In the genomic region with DNA sequence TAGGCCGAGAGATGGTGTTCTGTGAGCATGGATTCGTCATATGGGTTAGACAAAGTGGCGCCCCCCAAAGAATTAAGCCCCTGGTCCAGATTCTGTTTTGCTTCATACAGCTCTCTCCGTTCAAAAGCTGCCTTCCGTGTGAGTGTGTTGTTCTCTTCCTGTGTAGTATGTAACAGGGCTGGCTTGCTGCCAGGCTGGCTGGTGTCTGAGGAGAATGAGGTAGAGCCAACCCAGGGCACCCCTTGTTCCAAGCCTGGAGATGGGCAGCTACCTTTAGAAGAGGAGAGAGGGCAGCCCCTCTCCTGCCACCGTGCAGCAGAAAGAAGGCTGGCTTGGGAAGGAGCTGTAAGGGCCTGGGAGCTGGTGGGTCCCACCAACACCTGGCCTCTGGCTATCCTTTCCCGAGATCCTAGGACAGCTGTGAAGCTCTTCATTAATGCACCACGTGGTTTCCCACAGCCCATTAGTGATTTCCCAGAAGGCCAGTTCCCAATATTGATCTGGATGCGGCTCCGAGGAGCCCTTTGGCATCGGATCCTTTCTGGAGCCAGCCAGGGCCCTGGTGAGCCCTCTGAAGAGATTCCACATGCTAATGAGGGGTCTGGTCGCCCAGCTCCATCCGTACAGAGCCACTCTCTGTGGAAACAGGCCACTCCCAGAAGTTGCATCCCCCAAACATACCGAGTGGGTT, we compare ENCODE assay signal across 11 mouse cellular contexts. TPM values are rescaled to one million over a fixed set of nuclear protein-coding genes. Genes with fewer than 3 reads are reported as not detected.
DNase-seq lines count a peak whose midpoint lies in the region; ATAC-seq and TF ChIP-seq lines count a peak whose summit lies in the region.
"Had no signal": no experiment of that assay in that cellular context is flagged by ENCODE, and none has a peak within 500 bp of the region (broad histone marks: within the 10 kb centered on the region; RNA-seq: fewer than 3 reads in every experiment).

No protein-coding gene starts in this region.

- no peak for TF ChIP-seq CTCF in gastrocnemius, adult 2 months (IDR thresholded peaks at IDR 0.05)

- no peaks in the 10 kb centered on the region for H3K36me3 ChIP-seq in neural tube, embryonic 11.5 days (ENCODE audit: control insufficient read depth, insufficient read depth, low read length)
- H3K36me3 ChIP-seq: embryonic facial prominence, embryonic 15.5 days; G1E had no signal

- no peak overlapping the region for H3K4me2 ChIP-seq in neural tube, embryonic 11.5 days (ENCODE audit: low read depth)
- H3K4me2 ChIP-seq: embryonic facial prominence, embryonic 15.5 days had no signal

- 64% methylated on average over 14 of the region's 14 CpGs for WGBS in neural tube, embryonic 11.5 days

- H3K4me1 ChIP-seq in neural tube, embryonic 11.5 days (ENCODE audit: control insufficient read depth, insufficient read depth, low read length), result no peaks in the 10 kb centered on the region

- ATAC-seq in neural tube, embryonic 11.5 days (ENCODE audit: insufficient read depth, low FRiP score, low TSS enrichment), result no peak
- ATAC-seq in erythroid progenitor cell, adult 5-6 weeks (replicated peaks; ENCODE audit: low FRiP score, poor library complexity, severe bottlenecking), result no peak

- H3K27ac ChIP-seq in gastrocnemius, adult 2 months, result peak overlapping the region; percentile 6; the same call in 1 of the 2 replicates
- no peak overlapping the region for H3K27ac ChIP-seq in neural tube, embryonic 11.5 days (ENCODE audit: low read depth, low read length)
- H3K27ac ChIP-seq: embryonic facial prominence, embryonic 15.5 days; liver, embryonic 14.5 days had no signal

- no peaks in the 10 kb centered on the region for H3K27me3 ChIP-seq in neural tube, embryonic 11.5 days (ENCODE audit: control insufficient read depth, insufficient read depth, low read length)
- H3K27me3 ChIP-seq: embryonic facial prominence, embryonic 15.5 days had no signal

- intact Hi-C loops in gastrocnemius, adult 2 months (cut with DNase I), result no loop called here

- no peaks in the 10 kb centered on the region for H3K9me3 ChIP-seq in neural tube, embryonic 11.5 days (ENCODE audit: control insufficient read depth, low read length)
- H3K9me3 ChIP-seq: embryonic facial prominence, embryonic 15.5 days; G1E had no signal

- peak; percentile 28 for DNase-seq in gastrocnemius, adult 2 months
- no peak for DNase-seq in gastrocnemius, adult 18-20 months (ENCODE audit: low spot score)
- peak; percentile 42 for DNase-seq in neural tube, embryonic 11.5 days (ENCODE audit: low spot score)
- no peak for DNase-seq in neural tube, embryonic 10.5 days (ENCODE audit: extremely low spot score, low spot score)
- DNase-seq in lung, postnatal 36 days, result peak; percentile 47
- DNase-seq in left cerebral cortex, adult 18-20 months (ENCODE audit: low spot score in 2 of 2), result no peak
- DNase-seq: adrenal gland, postnatal 36 days had no signal

- no peak overlapping the region for H3K9ac ChIP-seq in neural tube, embryonic 11.5 days (ENCODE audit: low read length)
- H3K9ac ChIP-seq: embryonic facial prominence, embryonic 15.5 days; liver, embryonic 14.5 days had no signal

- H3K4me3 ChIP-seq in gastrocnemius, adult 2 months, result no peak overlapping the region
- H3K4me3 ChIP-seq in neural tube, embryonic 11.5 days (ENCODE audit: low read depth, low read length), result no peak overlapping the region
- H3K4me3 ChIP-seq: embryonic facial prominence, embryonic 15.5 days had no signal

RNA-seq across cellular contexts. Expression of a gene that starts 19.5 kb away (rescaled TPM):
- 10 to 100 TPM; 22.5 to 46.8 TPM for total RNA-seq in gastrocnemius, adult 2 months (2021)
- total RNA-seq in gastrocnemius, adult 18-20 months (2021), result 10 to 100 TPM; 25.2 to 45.8 TPM
- 8.5 and 8.6 TPM in 2 replicates for polyA plus RNA-seq in neural tube, embryonic 11.5 days (2014; fragmentation: Nextera tagmentation; extraction: Ambion mirVana)
- total RNA-seq in erythroid progenitor cell, adult 5-6 weeks (2015; ENCODE audit: low replicate concordance), result 114 and 119 TPM in 2 replicates
- 92.5 and 112 TPM in 2 replicates for total RNA-seq in erythroid progenitor cell, adult 5-6 weeks (2017; ENCODE audit: low replicate concordance)
- 100 to 1,000 TPM; 162 to 172 TPM for total RNA-seq in left cerebral cortex, adult 18-20 months (2021)

Comparison
In these comparisons a context has a peak if more than half of its experiments do, and no peak if none do; other contexts are left out.
1. DNase-seq: peak in gastrocnemius, adult 2 months (single experiment), neural tube, embryonic 11.5 days (single experiment) and lung, postnatal 36 days (single experiment); none in gastrocnemius, adult 18-20 months (single experiment), neural tube, embryonic 10.5 days (single experiment) and left cerebral cortex, adult 18-20 months (0 of 2).